Mouse (Mus musculus): ENCODE measurements at regions not wholly inside any gene's neighbourhood (a gene's known extent, or its start where the extent isn't known, plus 50 kb on each side); places are given as distances from the start of the nearest gene placed in this dataset.

- H3K27ac ChIP-seq, result no peak overlapping the region
- no peak for TF ChIP-seq CTCF (conservative IDR thresholded peaks at IDR 0.05)
- no peak for DNase-seq (ENCODE audit: low spot score in 2 of 2)
- H3K4me3 ChIP-seq, result no peak overlapping the region
Measured at GRCm38 (mm10) chr5:85525385-85526194, 539.8 kb downstream of the Cenpc1 start.

- no peak for TF ChIP-seq CTCF (conservative IDR thresholded peaks at IDR 0.05)
Measured at GRCm38 (mm10) chr5:85505244-85505643, 560.1 kb downstream of the Cenpc1 start.

GRCm38 (mm10) chr5:85497261-85497660, 568.1 kb downstream of the Cenpc1 start:
- DNase-seq (ENCODE audit: low spot score in 2 of 2), result no peak
- Histone ChIP-seq H3K4me3 (no peak overlapping the region), H3K27ac (no peak overlapping the region)
- no peak for TF ChIP-seq CTCF (conservative IDR thresholded peaks at IDR 0.05)

More at GRCm38 (mm10) chr5:85505244-85505643, 560.1 kb downstream of the Cenpc1 start:
- DNase-seq (ENCODE audit: low spot score in 2 of 2), result no peak
- H3K27ac ChIP-seq, result no peak overlapping the region
- H3K4me3 ChIP-seq, result no peak overlapping the region

GRCm38 (mm10) chr5:85485733-85486322, 579.6 kb downstream of the Cenpc1 start:
- H3K27ac ChIP-seq, result no peak overlapping the region
- H3K4me3 ChIP-seq, result no peak overlapping the region
- no peak for TF ChIP-seq CTCF (conservative IDR thresholded peaks at IDR 0.05)
- DNase-seq (ENCODE audit: low spot score in 2 of 2), result no peak

- H3K4me3 ChIP-seq, result no peak overlapping the region
- H3K27ac ChIP-seq, result no peak overlapping the region
- TF ChIP-seq CTCF (conservative IDR thresholded peaks at IDR 0.05), result no peak
- DNase-seq (ENCODE audit: low spot score in 2 of 2), result no peak
Measured at GRCm38 (mm10) chr5:85485157-85485556, 580.2 kb downstream of the Cenpc1 start.

GRCm38 (mm10) chr5:85467811-85468210, 597.6 kb downstream of the Cenpc1 start:
- H3K4me3 ChIP-seq, result no peak overlapping the region
- no peak for TF ChIP-seq CTCF (conservative IDR thresholded peaks at IDR 0.05)
- no peak overlapping the region for H3K27ac ChIP-seq
- DNase-seq (ENCODE audit: low spot score in 2 of 2), result peak; percentile 38 to 44

- Histone ChIP-seq H3K27ac (no peak overlapping the region), H3K4me3 (no peak overlapping the region)
- no peak for TF ChIP-seq CTCF (conservative IDR thresholded peaks at IDR 0.05)
- DNase-seq (ENCODE audit: low spot score in 2 of 2), result no peak
Measured at GRCm38 (mm10) chr5:85467151-85467550, 598.2 kb downstream of the Cenpc1 start.

Measured in layer of hippocampus, adult 2 months (tissue).